Mouse (Mus musculus): ENCODE data around the gene Kctd13.

The Kctd13 gene

GRCm38 (mm10) chr7:126941801-126942200, 13.1 kb downstream of the Kctd13 start:
- DNase-seq (ENCODE audit: low spot score) = no peak

GRCm38 (mm10) chr7:126946530-126946929, 17.9 kb downstream of the Kctd13 start:
- no peak for DNase-seq (ENCODE audit: low spot score)

- no peak for DNase-seq (ENCODE audit: low spot score)
These were observed 19.9 kb downstream of the Kctd13 start for GRCm38 (mm10) chr7:126948626-126949025.

- DNase-seq (ENCODE audit: low spot score) = no peak
These were observed 20.7 kb downstream of the Kctd13 start, which contains the start of gene Asphd1 for GRCm38 (mm10) chr7:126949403-126949792. Asphd1 (minus strand) TSS chr7:126949582.

GRCm38 (mm10) chr7:126949793-126950646, 21.3 kb downstream of the Kctd13 start, which contains the start of gene Sez6l2:
Sez6l2 (plus strand) TSS chr7:126950563.
- DNase-seq (ENCODE audit: low spot score) = peak; percentile 93

- DNase-seq (ENCODE audit: low spot score) = no peak
These were observed 22.3 kb downstream of the Kctd13 start for GRCm38 (mm10) chr7:126950647-126951615.

- no peak for DNase-seq (ENCODE audit: low spot score)
These were observed 23.1 kb downstream of the Kctd13 start for GRCm38 (mm10) chr7:126951741-126952140.

- DNase-seq (ENCODE audit: low spot score) = no peak
These were observed 24.0 kb downstream of the Kctd13 start for GRCm38 (mm10) chr7:126952646-126953045.

GRCm38 (mm10) chr7:126955125-126955524, 26.4 kb downstream of the Kctd13 start:
- DNase-seq (ENCODE audit: low spot score) = no peak

- no peak for DNase-seq (ENCODE audit: low spot score)
These were observed 31.1 kb downstream of the Kctd13 start for GRCm38 (mm10) chr7:126959780-126960179.

- no peak for DNase-seq (ENCODE audit: low spot score)
These were observed 32.4 kb downstream of the Kctd13 start for GRCm38 (mm10) chr7:126961095-126961494.

GRCm38 (mm10) chr7:126961965-126962364, 33.3 kb downstream of the Kctd13 start:
- no peak for DNase-seq (ENCODE audit: low spot score)

GRCm38 (mm10) chr7:126963548-126964286, 35.0 kb downstream of the Kctd13 start:
- no peak for DNase-seq (ENCODE audit: low spot score)

GRCm38 (mm10) chr7:126965568-126965967, 36.9 kb downstream of the Kctd13 start:
- no peak for DNase-seq (ENCODE audit: low spot score)

GRCm38 (mm10) chr7:126967361-126967760, 38.7 kb downstream of the Kctd13 start:
- DNase-seq (ENCODE audit: low spot score) = no peak

- no peak for DNase-seq (ENCODE audit: low spot score)
These were observed 46.8 kb downstream of the Kctd13 start for GRCm38 (mm10) chr7:126975493-126975892.

- DNase-seq (ENCODE audit: low spot score) = no peak
These were observed 47.0 kb downstream of the Kctd13 start, which contains the start of gene Cdipt for GRCm38 (mm10) chr7:126975893-126975949. Cdipt (plus strand) TSS chr7:126975914.

GRCm38 (mm10) chr7:126975950-126976866, 47.5 kb downstream of the Kctd13 start, which contains the start of gene Cdiptos:
Cdiptos (minus strand) TSS chr7:126976098.
- DNase-seq (ENCODE audit: low spot score) = peak; percentile 92

GRCm38 (mm10) chr7:126976878-126977459, 48.3 kb downstream of the Kctd13 start:
- no peak for DNase-seq (ENCODE audit: low spot score)

GRCm38 (mm10) chr7:126978841-126979240, 50.2 kb downstream of the Kctd13 start:
- no peak for DNase-seq (ENCODE audit: low spot score)

GRCm38 (mm10) chr7:126981601-126982000, 52.9 kb downstream of the Kctd13 start:
- no peak for DNase-seq (ENCODE audit: low spot score)
